Mouse (Mus musculus): Measurements from ENCODE around the gene Dio2. TPM values are rescaled to one million over a fixed set of nuclear protein-coding genes. Genes with fewer than 3 reads are reported as not detected.

Dio2 gene
- polyA plus RNA-seq (2015; fragmentation: Nextera tagmentation; extraction: Ambion mirVana) = 0.11 TPM in 2 replicates

DNA sequence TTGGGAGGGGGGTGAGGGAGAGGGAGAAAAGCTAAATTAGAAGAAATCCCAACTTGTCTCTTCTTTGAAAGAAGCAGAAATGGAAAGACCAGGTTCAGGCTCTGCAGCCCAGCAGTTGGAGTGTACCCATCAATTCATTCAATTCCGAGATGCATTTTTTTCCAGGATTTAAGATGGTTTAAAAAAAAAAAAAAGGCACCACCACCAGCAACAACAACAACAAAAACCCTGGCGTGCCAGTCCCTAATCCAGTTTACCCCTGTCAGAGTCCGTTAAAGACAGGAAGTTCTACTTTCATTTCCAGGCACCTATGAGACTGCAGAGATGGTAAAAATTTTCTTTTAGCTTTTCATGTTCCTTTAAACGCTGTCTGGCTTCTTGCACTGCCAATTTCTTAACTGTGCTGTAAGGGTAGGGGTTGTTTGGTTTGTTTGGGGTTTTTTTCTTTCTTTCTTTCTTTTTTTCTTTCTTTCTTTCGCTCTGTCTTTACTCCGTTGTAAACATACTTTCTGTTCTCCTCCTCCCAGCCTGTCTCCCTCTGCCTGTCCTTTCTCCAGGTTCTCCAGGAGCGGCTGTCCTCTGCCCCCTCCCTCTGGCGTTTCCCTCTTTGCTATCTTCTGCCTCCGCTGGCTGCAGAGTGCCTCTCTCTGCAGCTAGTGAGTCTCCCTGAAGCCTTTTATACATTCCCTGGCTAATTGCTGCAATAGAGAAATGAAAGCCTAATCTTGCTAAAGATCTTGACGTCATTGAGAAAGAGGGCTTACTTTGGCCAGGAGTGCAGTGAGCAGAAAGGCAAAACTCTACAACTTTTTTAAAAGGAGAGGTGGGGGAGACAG is at the start of gene Dio2:
Dio2 (minus strand) TSS at position 51 of the 836 bp plus-strand sequence.
- WGBS = 29% methylated on average over 10 of the region's 10 CpGs
- no peak for ATAC-seq
- H3K4me1 ChIP-seq (ENCODE audit: control insufficient read depth, insufficient read depth, low read depth, low read length) = no peaks in the 10 kb centered on the region

DNA sequence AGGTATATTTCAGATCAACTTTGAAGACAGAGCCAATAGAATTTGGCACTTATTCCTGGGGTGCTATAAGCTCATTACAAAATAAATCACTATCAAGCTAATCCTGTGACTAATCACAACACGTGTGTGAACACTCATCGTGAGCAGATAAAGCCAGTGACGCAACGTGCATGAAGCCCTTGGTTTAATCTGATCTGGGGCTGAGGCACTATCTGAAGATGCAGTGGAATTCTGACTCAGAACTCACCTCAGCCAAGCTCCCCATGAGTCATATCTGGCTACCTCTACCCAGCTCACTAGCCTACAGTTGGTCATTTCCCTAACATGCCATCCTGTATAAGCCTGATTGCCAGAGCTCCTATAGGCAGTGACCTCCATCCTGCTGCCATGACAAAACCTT is 43.2 kb upstream of the Dio2 start:
- no peak overlapping the region for H3K4me2 ChIP-seq (ENCODE audit: low read length)
- no peak overlapping the region for H3K4me3 ChIP-seq (ENCODE audit: low read length)
- H3K4me1 ChIP-seq (ENCODE audit: control insufficient read depth, insufficient read depth, low read depth, low read length) = no peaks in the 10 kb centered on the region
- ATAC-seq = no peak
- H3K27ac ChIP-seq (ENCODE audit: low read depth, low read length) = no peak overlapping the region
- H3K27me3 ChIP-seq (replicated peaks; ENCODE audit: control insufficient read depth, insufficient read depth, low read length) = no peaks in the 10 kb centered on the region
- no peaks in the 10 kb centered on the region for H3K36me3 ChIP-seq (ENCODE audit: control insufficient read depth, insufficient read depth, low read length)
- no peaks in the 10 kb centered on the region for H3K9me3 ChIP-seq (ENCODE audit: control insufficient read depth, low read length)
- 87% methylated on average over 4 of the region's 4 CpGs for WGBS
- H3K9ac ChIP-seq (ENCODE audit: low read depth, low read length) = no peak overlapping the region

More for the DNA sequence above, at the start of gene Dio2:
- Histone ChIP-seq H3K27ac (ENCODE audit: low read depth, low read length) (no peak within 1 kb of the TSS), H3K9ac (ENCODE audit: low read depth, low read length) (no peak within 1 kb of the TSS), H3K27me3 (replicated peaks; ENCODE audit: control insufficient read depth, insufficient read depth, low read length) (no peaks in the 10 kb centered on the region), H3K4me3 (ENCODE audit: low read length) (0 out of 2 replicates have a peak within 1 kb of the TSS, but pooled peaks have one; percentile 3), H3K4me2 (ENCODE audit: low read length) (peak within 1 kb of the TSS; percentile 38), H3K9me3 (ENCODE audit: control insufficient read depth, low read length) (no peaks in the 10 kb centered on the region), H3K36me3 (ENCODE audit: control insufficient read depth, insufficient read depth, low read length) (no peaks in the 10 kb centered on the region)

GRCm38 (mm10) chr12:90744752-90745151 is 6.5 kb upstream of the Dio2 start:
- Histone ChIP-seq H3K4me3 (ENCODE audit: low read length) (no peak overlapping the region), H3K36me3 (ENCODE audit: control insufficient read depth, insufficient read depth, low read length) (no peaks in the 10 kb centered on the region), H3K4me1 (ENCODE audit: control insufficient read depth, insufficient read depth, low read depth, low read length) (no peaks in the 10 kb centered on the region), H3K27ac (ENCODE audit: low read depth, low read length) (no peak overlapping the region), H3K4me2 (ENCODE audit: low read length) (no peak overlapping the region), H3K9me3 (ENCODE audit: control insufficient read depth, low read length) (no peaks in the 10 kb centered on the region), H3K9ac (ENCODE audit: low read depth, low read length) (no peak overlapping the region), H3K27me3 (replicated peaks; ENCODE audit: control insufficient read depth, insufficient read depth, low read length) (no peaks in the 10 kb centered on the region)
- no peak for ATAC-seq

DNA sequence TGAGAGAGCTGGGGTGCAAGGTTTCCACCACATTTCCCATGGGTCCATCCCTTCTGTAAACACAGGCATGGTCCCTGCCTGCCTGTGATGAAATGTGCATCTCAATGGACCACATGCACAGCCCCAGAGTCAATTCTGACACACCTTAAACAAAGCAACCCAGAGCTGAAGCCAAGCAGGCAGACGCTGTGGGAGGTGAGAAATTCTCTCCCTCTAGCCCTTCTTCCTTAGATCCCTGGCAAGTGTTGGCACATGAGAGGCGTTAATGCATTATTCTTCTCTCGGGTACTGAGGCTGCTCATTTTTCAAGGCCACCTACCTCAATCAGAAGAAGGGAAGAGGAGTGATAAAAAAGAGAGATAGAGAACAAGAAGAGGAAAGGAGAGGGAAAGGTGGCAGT is 5.4 kb upstream of the Dio2 start:
- H3K4me3 ChIP-seq (ENCODE audit: low read length) = no peak overlapping the region
- no peak overlapping the region for H3K4me2 ChIP-seq (ENCODE audit: low read length)
- WGBS = 64% methylated on average over 3 of the region's 3 CpGs
- H3K27ac ChIP-seq (ENCODE audit: low read depth, low read length) = no peak overlapping the region
- no peaks in the 10 kb centered on the region for H3K9me3 ChIP-seq (ENCODE audit: control insufficient read depth, low read length)
- ATAC-seq = no peak
- no peak overlapping the region for H3K9ac ChIP-seq (ENCODE audit: low read depth, low read length)
- H3K36me3 ChIP-seq (ENCODE audit: control insufficient read depth, insufficient read depth, low read length) = no peaks in the 10 kb centered on the region
- H3K27me3 ChIP-seq (replicated peaks; ENCODE audit: control insufficient read depth, insufficient read depth, low read length) = no peaks in the 10 kb centered on the region
- H3K4me1 ChIP-seq (ENCODE audit: control insufficient read depth, insufficient read depth, low read depth, low read length) = no peaks in the 10 kb centered on the region

- H3K36me3 ChIP-seq (ENCODE audit: control insufficient read depth, insufficient read depth, low read length) = no peaks in the 10 kb centered on the region
- H3K9me3 ChIP-seq (ENCODE audit: control insufficient read depth, low read length) = no peaks in the 10 kb centered on the region
- no peaks in the 10 kb centered on the region for H3K4me1 ChIP-seq (ENCODE audit: control insufficient read depth, insufficient read depth, low read depth, low read length)
- H3K27me3 ChIP-seq (replicated peaks; ENCODE audit: control insufficient read depth, insufficient read depth, low read length) = no peaks in the 10 kb centered on the region
- no peak for ATAC-seq
- no peak overlapping the region for H3K27ac ChIP-seq (ENCODE audit: low read depth, low read length)
- no peak overlapping the region for H3K4me3 ChIP-seq (ENCODE audit: low read length)
- no peak overlapping the region for H3K4me2 ChIP-seq (ENCODE audit: low read length)
- WGBS = 23% methylated on average over 2 of the region's 2 CpGs
- no peak overlapping the region for H3K9ac ChIP-seq (ENCODE audit: low read depth, low read length)
Observed at GRCm38 (mm10) chr12:90740468-90740867, 2.2 kb upstream of the Dio2 start.

DNA sequence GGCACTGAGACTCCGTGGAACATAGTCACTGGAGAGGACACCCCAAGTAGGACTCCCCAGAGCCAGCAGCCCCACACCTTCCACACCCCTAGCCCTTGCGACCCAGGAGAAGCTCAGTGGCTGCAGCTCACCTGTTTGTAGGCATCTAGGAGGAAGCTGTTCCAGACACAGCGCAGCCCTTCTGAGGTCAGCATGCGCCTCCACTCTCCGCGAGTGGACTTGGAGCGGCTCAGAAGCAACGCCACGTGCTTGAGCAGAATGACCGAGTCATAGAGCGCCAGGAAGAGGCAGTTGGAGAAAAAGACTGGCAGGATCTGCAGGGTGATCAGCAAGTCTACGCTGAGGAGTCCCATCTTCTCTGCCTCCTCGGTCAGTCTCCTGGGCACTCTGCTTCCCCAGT is 306 bp downstream of the Dio2 start:
- Histone ChIP-seq H3K4me1 (ENCODE audit: control insufficient read depth, insufficient read depth, low read depth, low read length) (no peaks in the 10 kb centered on the region), H3K27me3 (replicated peaks; ENCODE audit: control insufficient read depth, insufficient read depth, low read length) (no peaks in the 10 kb centered on the region), H3K9ac (ENCODE audit: low read depth, low read length) (no peak overlapping the region), H3K9me3 (ENCODE audit: control insufficient read depth, low read length) (no peaks in the 10 kb centered on the region), H3K4me3 (ENCODE audit: low read length) (no peak overlapping the region), H3K27ac (ENCODE audit: low read depth, low read length) (no peak overlapping the region), H3K36me3 (ENCODE audit: control insufficient read depth, insufficient read depth, low read length) (no peaks in the 10 kb centered on the region), H3K4me2 (ENCODE audit: low read length) (no peak overlapping the region)
- WGBS = 86% methylated on average over 13 of the region's 13 CpGs
- no peak for ATAC-seq

DNA sequence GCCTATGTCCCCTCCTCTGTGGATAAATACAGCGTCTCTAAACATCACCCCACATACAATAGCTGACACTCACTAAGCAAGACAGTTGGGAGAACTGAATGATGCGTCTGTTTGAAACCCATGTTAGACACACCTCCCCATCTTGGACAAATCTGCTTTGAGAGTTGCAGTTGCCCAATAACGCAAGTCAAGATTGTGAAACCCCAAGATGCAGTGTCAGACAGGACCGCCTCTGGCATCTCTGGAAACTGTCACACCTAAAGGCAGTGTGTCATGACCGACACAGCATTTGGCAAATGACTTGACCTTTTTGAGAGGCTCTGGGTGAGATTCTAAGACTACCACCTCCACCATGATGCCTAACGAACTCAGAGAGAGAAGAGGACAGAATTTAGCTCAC is 2.8 kb downstream of the Dio2 start:
- ATAC-seq = no peak
- H3K4me2 ChIP-seq (ENCODE audit: low read length) = no peak overlapping the region
- H3K27ac ChIP-seq (ENCODE audit: low read depth, low read length) = no peak overlapping the region
- H3K9ac ChIP-seq (ENCODE audit: low read depth, low read length) = no peak overlapping the region
- H3K9me3 ChIP-seq (ENCODE audit: control insufficient read depth, low read length) = no peaks in the 10 kb centered on the region
- WGBS = 89% methylated on average over 6 of the region's 6 CpGs
- no peaks in the 10 kb centered on the region for H3K36me3 ChIP-seq (ENCODE audit: control insufficient read depth, insufficient read depth, low read length)
- H3K4me1 ChIP-seq (ENCODE audit: control insufficient read depth, insufficient read depth, low read depth, low read length) = no peaks in the 10 kb centered on the region
- no peaks in the 10 kb centered on the region for H3K27me3 ChIP-seq (replicated peaks; ENCODE audit: control insufficient read depth, insufficient read depth, low read length)
- no peak overlapping the region for H3K4me3 ChIP-seq (ENCODE audit: low read length)

DNA sequence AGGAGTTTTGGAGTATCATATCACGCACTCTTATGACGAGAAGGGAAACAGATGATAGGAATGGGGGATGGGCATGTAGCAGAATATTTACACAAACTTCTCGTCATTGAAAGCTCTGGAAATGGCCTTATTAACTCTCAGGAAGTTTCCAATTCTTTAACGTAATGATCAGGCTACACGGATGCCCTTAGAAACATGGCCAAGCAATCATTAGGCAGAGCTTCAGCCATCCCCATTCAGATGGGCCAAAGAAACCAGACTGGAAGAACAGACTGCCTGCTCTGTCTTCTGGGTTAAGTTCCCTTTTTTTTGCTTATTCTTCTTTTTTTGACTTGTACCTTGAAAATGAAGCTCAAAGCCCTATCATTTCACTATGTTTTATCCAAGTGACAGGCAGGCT is 3.7 kb downstream of the Dio2 start:
- Histone ChIP-seq H3K36me3 (ENCODE audit: control insufficient read depth, insufficient read depth, low read length) (no peaks in the 10 kb centered on the region), H3K27ac (ENCODE audit: low read depth, low read length) (no peak overlapping the region), H3K4me3 (ENCODE audit: low read length) (no peak overlapping the region), H3K4me1 (ENCODE audit: control insufficient read depth, insufficient read depth, low read depth, low read length) (no peaks in the 10 kb centered on the region), H3K9ac (ENCODE audit: low read depth, low read length) (no peak overlapping the region), H3K4me2 (ENCODE audit: low read length) (no peak overlapping the region), H3K27me3 (replicated peaks; ENCODE audit: control insufficient read depth, insufficient read depth, low read length) (no peaks in the 10 kb centered on the region), H3K9me3 (ENCODE audit: control insufficient read depth, low read length) (no peaks in the 10 kb centered on the region)
- ATAC-seq = no peak
- 81% methylated on average over 5 of the region's 5 CpGs for WGBS

- Histone ChIP-seq H3K27ac (ENCODE audit: low read depth, low read length) (no peak overlapping the region), H3K9me3 (ENCODE audit: control insufficient read depth, low read length) (no peaks in the 10 kb centered on the region), H3K9ac (ENCODE audit: low read depth, low read length) (no peak overlapping the region), H3K4me1 (ENCODE audit: control insufficient read depth, insufficient read depth, low read depth, low read length) (no peaks in the 10 kb centered on the region), H3K27me3 (replicated peaks; ENCODE audit: control insufficient read depth, insufficient read depth, low read length) (no peaks in the 10 kb centered on the region), H3K36me3 (ENCODE audit: control insufficient read depth, insufficient read depth, low read length) (no peaks in the 10 kb centered on the region), H3K4me2 (ENCODE audit: low read length) (no peak overlapping the region), H3K4me3 (ENCODE audit: low read length) (no peak overlapping the region)
- no peak for ATAC-seq
- WGBS = 74% methylated on average over 6 of the region's 6 CpGs
Observed at GRCm38 (mm10) chr12:90733721-90734120, 4.5 kb downstream of the Dio2 start.
